Mouse (Mus musculus) limb, embryonic 11.5 days (tissue): Measurements from ENCODE around the gene Gnb1l. TPM values are rescaled to one million over a fixed set of nuclear protein-coding genes. Genes with fewer than 3 reads are reported as not detected.

Source experiments
- ATAC-seq: fragments of 200-750 bp; cut with Nextera tagmentation; 2 replicates; pipeline ENCODE4 v1.8.0; 2017; ENCODE audit warnings: low read depth; ENCODE audit not compliant: insufficient number of reproducible peaks, low FRiP score, low TSS enrichment
- DNase-seq: peaks from one replicate; pipeline ENCODE4 v3.0.0-alpha.2; 2015; ENCODE audit warnings: low spot score
- H3K27ac ChIP-seq: fragments of 300-500 bp; sonication (generic); replicated peaks from 2 replicates; pipeline ENCODE4 v1.5.1; 2014; ENCODE audit warnings: low read depth, mild to moderate bottlenecking, low read length
- H3K27me3 ChIP-seq: fragments of 300-500 bp; sonication (generic); 2 replicates; pipeline ENCODE4 v1.6.1; 2014; ENCODE audit warnings: mild to moderate bottlenecking, low read length, mixed read lengths; ENCODE audit not compliant: control insufficient read depth, insufficient read depth
- H3K36me3 ChIP-seq: fragments of 300-500 bp; sonication (generic); 2 replicates; pipeline ENCODE4 v1.6.1; 2014; ENCODE audit warnings: mild to moderate bottlenecking, low read length, moderate library complexity, mixed read lengths; ENCODE audit not compliant: control insufficient read depth, insufficient read depth
- H3K4me1 ChIP-seq: fragments of 300-500 bp; sonication (generic); 2 replicates; pipeline ENCODE4 v1.6.1; 2014; ENCODE audit warnings: low read length, mixed read lengths; ENCODE audit not compliant: control insufficient read depth, insufficient read depth
- H3K4me2 ChIP-seq: fragments of 300-500 bp; sonication (generic); 2 replicates; pipeline ENCODE4 v1.6.1; 2014; ENCODE audit warnings: low read depth, mild to moderate bottlenecking, moderate library complexity; ENCODE audit not compliant: severe bottlenecking
- H3K4me3 ChIP-seq: fragments of 300-500 bp; sonication (generic); 2 replicates; pipeline ENCODE4 v1.5.1; 2014; ENCODE audit warnings: low read depth, low read length
- H3K9ac ChIP-seq: fragments of 300-500 bp; sonication (generic); 2 replicates; pipeline ENCODE4 v1.6.1; 2014; ENCODE audit warnings: mild to moderate bottlenecking, low read length
- H3K9me3 ChIP-seq: fragments of 300-500 bp; sonication (generic); 2 replicates; pipeline ENCODE4 v1.6.1; 2016; ENCODE audit warnings: low read length; ENCODE audit not compliant: control insufficient read depth
- WGBS: fragments of 180-500 bp; shearing (Covaris S2); extraction: QIAGEN DNeasy Blood & Tissue Kit; methylation state at CpG from one replicate; pipeline ENCODE4 v1.1.7; 2014; 5-methylcytosine and 5-hydroxymethylcytosine counted together
- polyA plus RNA-seq: library from polyadenylated mRNA; unstranded; fragments of >200 nt; fragmentation: Nextera tagmentation; extraction: Ambion mirVana; gene quantifications from 2 replicates; pipeline ENCODE4 v1.2.1, GENCODE M21; 2014

Gene Gnb1l
- polyA plus RNA-seq: 17.9 and 18.6 TPM in 2 replicates

DNA sequence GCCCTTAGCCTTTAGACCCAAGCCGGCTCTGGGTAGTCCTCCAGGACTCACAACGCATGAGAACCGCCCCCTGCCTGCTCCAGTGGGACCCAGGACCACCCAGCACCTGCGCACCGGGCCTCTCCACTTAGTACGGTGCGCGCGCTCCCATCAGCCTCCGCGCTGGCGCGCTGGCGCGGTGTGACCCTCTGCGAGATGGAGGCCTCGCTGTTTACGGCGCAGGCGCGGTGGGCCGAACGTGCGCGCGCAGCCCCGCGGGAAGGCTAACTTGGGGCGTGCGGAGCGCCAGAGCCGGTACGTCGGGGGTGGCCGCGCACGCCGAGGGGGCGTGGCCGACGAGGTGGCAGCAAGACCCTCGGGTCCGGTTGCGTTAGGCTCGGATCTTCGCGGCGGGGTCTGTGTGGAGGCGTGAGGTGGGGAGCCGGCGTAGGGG lies at the start of gene Gnb1l, which contains the start of gene Rtl10:
Gene Gnb1l (plus strand): TSS at position 156 of the 433 bp plus-strand sequence.
Gene Rtl10 (plus strand): TSS at position 344 of the 433 bp plus-strand sequence.
- peak within 1 kb of the TSS; percentile 89 for H3K4me2 ChIP-seq
- DNase-seq (peak; percentile 96), ATAC-seq (peak; percentile 93)
- H3K27ac ChIP-seq: peak within 1 kb of the TSS; percentile 43
- peak within 1 kb of the TSS; percentile 64 for H3K4me3 ChIP-seq
- 1% methylated on average over 51 of the region's 51 CpGs for WGBS
- peaks cover 13% of the 10 kb centered on the region for H3K36me3 ChIP-seq
- H3K27me3 ChIP-seq: no peaks in the 10 kb centered on the region
- peaks cover 11% of the 10 kb centered on the region for H3K4me1 ChIP-seq
- H3K9me3 ChIP-seq: no peaks in the 10 kb centered on the region
- peak within 1 kb of the TSS; percentile 78 for H3K9ac ChIP-seq

GRCm38 (mm10) chr16:18449005-18449404 lies 49.5 kb upstream of the Gnb1l start:
- Histone ChIP-seq H3K4me2 (no peak overlapping the region), H3K4me3 (no peak overlapping the region), H3K27ac (no peak overlapping the region), H3K27me3 (no peaks in the 10 kb centered on the region), H3K4me1 (peaks cover 3% of the 10 kb centered on the region; the same call in 1 of the 2 replicates), H3K9ac (no peak overlapping the region), H3K9me3 (no peaks in the 10 kb centered on the region), H3K36me3 (peaks cover 5% of the 10 kb centered on the region)
- 92% methylated on average over 4 of the region's 4 CpGs for WGBS
- DNase-seq (no peak), ATAC-seq (no peak)

DNA sequence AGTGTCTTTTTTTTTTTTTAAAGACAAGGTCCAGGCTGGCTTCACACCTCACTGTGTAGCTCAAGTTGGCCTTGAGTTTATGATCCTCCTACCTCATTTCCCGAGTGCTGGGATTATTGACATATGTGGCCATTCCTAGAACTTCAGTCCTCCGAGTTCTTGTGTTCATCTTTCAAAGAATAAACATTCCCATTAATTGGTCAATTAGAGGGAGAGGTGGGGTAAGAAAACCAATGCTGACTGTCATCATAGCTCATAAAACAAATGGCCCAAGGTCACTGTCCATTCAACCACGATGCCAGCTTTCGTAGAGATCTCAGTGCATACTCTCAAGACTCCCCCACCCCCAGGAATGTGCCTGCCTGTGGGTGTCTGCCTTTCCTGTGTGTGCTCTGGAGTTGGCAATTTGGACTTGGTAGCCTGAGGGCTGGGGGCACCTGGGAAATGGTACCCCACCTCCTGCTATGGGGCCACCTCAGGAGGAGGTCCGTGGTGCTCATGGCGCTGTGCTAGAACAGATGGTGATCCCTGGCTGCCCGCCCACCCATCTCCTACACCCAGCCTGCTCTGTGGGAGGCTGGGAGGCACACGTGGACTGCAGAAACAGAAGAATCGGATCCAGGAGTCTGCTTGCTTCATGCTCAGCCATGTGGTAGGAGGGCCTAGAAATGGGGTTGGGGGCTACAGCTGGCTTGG lies 46.9 kb upstream of the Gnb1l start:
- Histone ChIP-seq H3K27ac (peak overlapping the region; percentile 24; the same call in 1 of the 2 replicates), H3K4me2 (no peak overlapping the region), H3K4me1 (peaks cover 4% of the 10 kb centered on the region; the same call in 1 of the 2 replicates), H3K9ac (no peak overlapping the region), H3K4me3 (no peak overlapping the region), H3K36me3 (peaks cover 2% of the 10 kb centered on the region; the same call in 1 of the 2 replicates), H3K9me3 (no peaks in the 10 kb centered on the region), H3K27me3 (no peaks in the 10 kb centered on the region)
- DNase-seq: no peak
- ATAC-seq: no peak
- 65% methylated on average over 9 of the region's 9 CpGs for WGBS

DNA sequence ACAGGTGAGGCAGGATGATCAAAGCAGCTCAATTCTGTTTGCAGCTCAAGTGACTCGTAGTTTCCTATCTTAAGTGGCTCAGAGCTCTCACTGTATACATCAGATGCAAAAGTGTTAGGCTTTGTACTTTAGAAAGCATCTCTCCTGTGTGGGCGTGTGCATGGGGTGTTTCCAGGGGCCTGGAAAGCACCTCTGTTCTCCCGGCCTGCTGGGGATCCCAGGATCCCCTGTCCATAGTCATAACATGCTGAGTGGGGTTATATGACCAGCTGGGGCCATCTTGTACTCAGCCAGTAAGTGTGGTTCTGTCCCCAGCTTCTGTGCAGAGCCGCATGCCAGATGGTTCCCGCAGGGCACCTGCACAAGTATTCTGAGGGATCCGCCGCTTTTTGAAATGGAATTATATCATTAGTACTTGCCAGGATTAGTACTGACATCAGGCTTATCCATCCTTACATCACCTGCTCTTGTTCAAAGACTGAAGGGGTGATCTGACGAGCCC lies 46.1 kb upstream of the Gnb1l start:
- no peak overlapping the region for H3K9ac ChIP-seq
- peaks cover 4% of the 10 kb centered on the region; the same call in 1 of the 2 replicates for H3K4me1 ChIP-seq
- DNase-seq: no peak
- ATAC-seq: no peak
- peaks cover 3% of the 10 kb centered on the region; the same call in 1 of the 2 replicates for H3K36me3 ChIP-seq
- WGBS: 90% methylated on average over 8 of the region's 8 CpGs
- H3K27ac ChIP-seq: no peak overlapping the region
- no peaks in the 10 kb centered on the region for H3K9me3 ChIP-seq
- no peak overlapping the region for H3K4me2 ChIP-seq
- no peak overlapping the region for H3K4me3 ChIP-seq
- no peaks in the 10 kb centered on the region for H3K27me3 ChIP-seq

- H3K9ac ChIP-seq: no peak overlapping the region
Observed at GRCm38 (mm10) chr16:18453846-18454245, 44.7 kb upstream of the Gnb1l start.

GRCm38 (mm10) chr16:18455407-18455806 lies 43.1 kb upstream of the Gnb1l start:
- Histone ChIP-seq H3K36me3 (0 out of 2 replicates have a peak, but pooled peaks cover 4% of the 10 kb centered on the region), H3K4me2 (no peak overlapping the region), H3K27me3 (no peaks in the 10 kb centered on the region), H3K9me3 (no peaks in the 10 kb centered on the region), H3K4me1 (peaks cover 14% of the 10 kb centered on the region), H3K9ac (no peak overlapping the region), H3K4me3 (no peak overlapping the region), H3K27ac (no peak overlapping the region)
- WGBS: 91% methylated on average over 6 of the region's 6 CpGs
- DNase-seq (no peak), ATAC-seq (no peak)

More at GRCm38 (mm10) chr16:18453846-18454245, 44.7 kb upstream of the Gnb1l start:
- ATAC-seq: no peak
- 19% methylated on average over 5 of the region's 5 CpGs for WGBS
- H3K27me3 ChIP-seq: no peaks in the 10 kb centered on the region
- H3K4me1 ChIP-seq: peaks cover 4% of the 10 kb centered on the region; the same call in 1 of the 2 replicates
- H3K4me2 ChIP-seq: no peak overlapping the region
- H3K9me3 ChIP-seq: no peaks in the 10 kb centered on the region
- no peak for DNase-seq
- no peak overlapping the region for H3K4me3 ChIP-seq
- 0 out of 2 replicates have a peak, but pooled peaks cover 2% of the 10 kb centered on the region for H3K36me3 ChIP-seq
- H3K27ac ChIP-seq: no peak overlapping the region

DNA sequence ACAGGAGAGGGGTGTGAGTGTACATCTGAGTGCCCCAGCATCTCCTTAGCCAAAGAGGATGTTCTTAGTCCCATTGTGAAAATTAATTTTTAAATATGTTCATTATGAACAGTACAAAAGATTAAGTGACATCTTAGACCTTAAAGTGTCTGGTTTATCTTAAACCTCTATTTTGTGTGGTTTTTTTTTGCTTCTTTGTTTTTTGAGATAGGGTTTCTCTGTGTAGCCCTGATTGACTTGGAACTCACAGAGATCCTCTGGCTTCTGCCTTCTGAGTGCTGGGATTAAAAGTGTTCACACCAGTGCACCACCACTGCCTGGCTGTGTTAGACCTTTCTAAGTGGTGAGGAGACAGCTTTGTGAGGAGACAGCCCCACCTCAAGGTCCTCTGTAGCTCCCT lies 39.9 kb upstream of the Gnb1l start:
- H3K4me2 ChIP-seq: no peak overlapping the region
- H3K36me3 ChIP-seq: 0 out of 2 replicates have a peak, but pooled peaks cover 4% of the 10 kb centered on the region
- peaks cover 14% of the 10 kb centered on the region for H3K4me1 ChIP-seq
- ATAC-seq (no peak), DNase-seq (no peak)
- no peaks in the 10 kb centered on the region for H3K9me3 ChIP-seq
- H3K9ac ChIP-seq: no peak overlapping the region
- H3K27ac ChIP-seq: no peak overlapping the region
- H3K4me3 ChIP-seq: no peak overlapping the region
- H3K27me3 ChIP-seq: no peaks in the 10 kb centered on the region

GRCm38 (mm10) chr16:18459335-18459954 lies 39.1 kb upstream of the Gnb1l start:
- Histone ChIP-seq H3K4me2 (peak overlapping the region; percentile 7; the same call in 1 of the 2 replicates), H3K36me3 (0 out of 2 replicates have a peak, but pooled peaks cover 4% of the 10 kb centered on the region), H3K27ac (no peak overlapping the region; the same call in 1 of the 2 replicates), H3K27me3 (no peaks in the 10 kb centered on the region), H3K4me3 (no peak overlapping the region), H3K9ac (no peak overlapping the region; the same call in 1 of the 2 replicates), H3K9me3 (no peaks in the 10 kb centered on the region), H3K4me1 (peaks cover 10% of the 10 kb centered on the region)
- WGBS: 16% methylated on average over 12 of the region's 12 CpGs
- peak; percentile 42 for DNase-seq
- ATAC-seq: 0 out of 2 replicates have a peak, but pooled peaks have one; percentile 7
